Mouse (Mus musculus): ENCODE measurements at regions not wholly inside any gene's neighbourhood (a gene's known extent, or its start where the extent isn't known, plus 50 kb on each side); places are given as distances from the start of the nearest gene placed in this dataset.

DNA sequence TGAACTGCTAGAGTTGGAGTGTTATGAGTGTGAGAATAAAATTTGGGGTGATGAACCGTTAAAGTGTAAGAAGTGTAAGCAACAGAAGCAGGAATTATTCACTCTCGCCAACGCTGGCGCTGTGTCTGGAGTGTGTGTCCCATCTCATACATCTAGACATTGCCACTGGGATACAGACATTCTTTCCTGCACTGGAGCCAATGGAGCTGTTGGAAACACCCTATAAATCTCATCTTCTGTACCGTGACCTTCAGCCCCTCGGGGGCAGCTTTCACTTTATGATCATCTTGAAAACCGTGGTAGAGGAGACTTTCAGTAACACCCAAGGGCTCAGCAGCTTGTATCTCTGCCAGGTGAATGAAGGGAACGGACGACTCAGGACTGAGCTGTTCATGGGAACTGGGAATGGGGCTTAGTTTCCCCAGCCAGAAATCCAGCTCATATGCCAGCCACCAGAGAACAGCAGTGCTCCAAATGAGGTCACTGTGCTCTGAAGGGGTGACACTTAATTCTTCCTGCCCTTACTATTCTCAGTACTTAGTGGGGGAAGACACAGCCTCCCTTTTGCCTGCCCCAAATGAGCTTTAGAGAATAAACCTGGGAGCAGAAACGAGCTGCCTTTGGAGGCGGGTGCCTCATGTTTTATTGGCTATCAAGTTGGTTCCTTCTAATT is 293.6 kb downstream of the Slc4a3 start:
- Histone ChIP-seq H3K9me3 (replicated peaks) (no peaks in the 10 kb centered on the region), H3K9ac (no peak overlapping the region), H3K4me1 (replicated peaks) (no peaks in the 10 kb centered on the region), H3K36me3 (no peaks in the 10 kb centered on the region), H3K27ac (no peak overlapping the region), H3K4me2 (no peak overlapping the region), H3K4me3 (no peak overlapping the region), H3K27me3 (no peaks in the 10 kb centered on the region; the same call in 1 of the 2 replicates)
- 74% methylated on average over 11 of the region's 11 CpGs for WGBS
- no peak for ATAC-seq (replicated peaks; ENCODE audit: insufficient number of reproducible peaks, insufficient read depth, low FRiP score, low read depth)

DNA sequence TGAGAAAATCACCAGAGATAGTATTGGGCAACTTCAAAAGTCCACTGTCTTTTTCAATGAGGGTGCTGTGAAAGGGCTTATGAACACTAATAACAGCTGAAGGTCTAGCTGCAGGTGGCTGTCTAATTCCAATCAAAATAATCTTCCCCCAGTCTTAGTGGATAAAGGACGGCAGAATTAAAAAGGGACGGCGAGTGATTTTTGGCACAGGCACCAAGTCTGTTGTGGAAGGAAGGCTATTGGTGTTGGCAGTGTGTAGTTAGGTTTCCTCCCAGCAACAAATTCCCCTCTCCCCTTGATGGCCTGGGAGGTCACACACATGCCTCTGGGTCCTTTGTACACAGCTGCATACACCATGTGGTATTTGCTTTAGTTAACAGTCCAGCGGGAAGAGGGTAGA is 296.3 kb downstream of the Slc4a3 start:
- Histone ChIP-seq H3K27ac (no peak overlapping the region), H3K27me3 (no peaks in the 10 kb centered on the region; the same call in 1 of the 2 replicates), H3K4me3 (no peak overlapping the region), H3K4me1 (replicated peaks) (no peaks in the 10 kb centered on the region), H3K9ac (no peak overlapping the region), H3K4me2 (no peak overlapping the region), H3K36me3 (no peaks in the 10 kb centered on the region), H3K9me3 (replicated peaks) (no peaks in the 10 kb centered on the region)
- no peak for ATAC-seq (replicated peaks; ENCODE audit: insufficient number of reproducible peaks, insufficient read depth, low FRiP score, low read depth)
- 65% methylated on average over 4 of the region's 4 CpGs for WGBS

DNA sequence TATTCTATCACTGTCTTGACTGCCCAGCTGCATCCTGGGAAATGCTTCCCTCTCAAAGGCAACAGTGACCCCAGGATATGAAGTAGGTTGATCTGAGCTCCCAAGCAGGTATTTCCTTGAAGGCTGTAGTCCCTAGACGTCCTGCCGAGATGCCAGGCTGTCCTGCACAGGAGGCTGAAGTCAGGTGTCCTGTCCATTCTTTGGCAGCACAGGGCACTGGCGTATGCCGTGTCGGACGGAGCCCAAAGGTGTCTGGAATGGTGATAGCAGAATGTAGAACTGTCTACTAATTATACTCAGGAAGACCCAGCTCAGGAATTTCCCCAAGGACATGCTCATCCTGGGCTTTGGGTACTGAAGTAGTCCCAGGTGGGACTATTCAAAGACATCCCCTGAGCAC is 297.3 kb downstream of the Slc4a3 start:
- H3K9me3 ChIP-seq (replicated peaks): no peaks in the 10 kb centered on the region
- WGBS: 82% methylated on average over 6 of the region's 6 CpGs
- ATAC-seq (replicated peaks; ENCODE audit: insufficient number of reproducible peaks, insufficient read depth, low FRiP score, low read depth): no peak
- no peak overlapping the region for H3K4me2 ChIP-seq
- no peak overlapping the region for H3K9ac ChIP-seq
- H3K4me3 ChIP-seq: no peak overlapping the region
- no peak overlapping the region for H3K27ac ChIP-seq
- no peaks in the 10 kb centered on the region for H3K36me3 ChIP-seq
- no peaks in the 10 kb centered on the region; the same call in 1 of the 2 replicates for H3K27me3 ChIP-seq
- no peaks in the 10 kb centered on the region for H3K4me1 ChIP-seq (replicated peaks)

DNA sequence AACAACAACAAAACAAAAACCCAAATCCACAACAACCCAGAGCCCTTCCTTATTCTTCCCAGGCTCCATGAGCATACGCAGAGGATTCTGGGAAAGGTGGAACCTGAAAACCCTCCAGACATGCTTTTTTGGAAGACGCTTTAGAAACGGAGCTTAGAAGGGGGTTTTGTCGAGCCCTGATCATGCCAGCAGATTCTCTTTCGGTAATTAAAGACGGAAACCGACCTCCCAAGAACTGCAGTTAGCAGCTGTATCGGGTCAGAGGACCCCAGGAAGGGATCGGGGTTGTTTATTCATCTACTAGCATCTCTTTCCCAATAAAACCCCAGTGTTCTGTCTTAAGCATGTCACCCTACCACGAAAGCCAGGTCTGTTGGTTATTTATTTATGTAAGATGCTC is 298.1 kb downstream of the Slc4a3 start:
- ATAC-seq (replicated peaks; ENCODE audit: insufficient number of reproducible peaks, insufficient read depth, low FRiP score, low read depth): no peak

DNA sequence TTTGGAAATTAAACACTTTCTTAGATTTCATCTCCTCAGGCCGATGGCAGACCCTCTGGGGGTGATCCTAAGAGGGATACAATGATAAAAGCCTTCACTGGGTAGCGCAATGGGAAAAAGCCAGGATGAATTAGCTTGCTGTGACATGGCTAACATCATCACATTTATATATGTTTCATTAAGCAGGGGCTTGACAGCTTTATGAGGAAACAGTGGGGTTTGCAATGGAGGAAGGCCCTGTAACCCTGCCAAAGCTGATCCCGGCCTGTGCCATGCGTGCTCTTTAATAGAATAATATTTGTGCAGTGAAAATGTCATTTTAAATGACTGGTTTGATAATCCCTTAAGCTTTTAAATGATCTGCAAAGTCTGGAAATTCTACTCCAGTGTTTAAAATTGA is 298.5 kb downstream of the Slc4a3 start:
- Histone ChIP-seq H3K9ac (no peak overlapping the region), H3K9me3 (replicated peaks) (no peaks in the 10 kb centered on the region), H3K27ac (no peak overlapping the region), H3K4me3 (no peak overlapping the region), H3K27me3 (no peaks in the 10 kb centered on the region; the same call in 1 of the 2 replicates), H3K4me2 (no peak overlapping the region), H3K36me3 (no peaks in the 10 kb centered on the region), H3K4me1 (replicated peaks) (no peaks in the 10 kb centered on the region)
- WGBS: 81% methylated on average over 4 of the region's 4 CpGs
- no peak for ATAC-seq (replicated peaks; ENCODE audit: insufficient number of reproducible peaks, insufficient read depth, low FRiP score, low read depth)

More for the DNA sequence above, 298.1 kb downstream of the Slc4a3 start:
- no peak overlapping the region for H3K27ac ChIP-seq
- no peaks in the 10 kb centered on the region for H3K9me3 ChIP-seq (replicated peaks)
- H3K4me2 ChIP-seq: no peak overlapping the region
- no peaks in the 10 kb centered on the region for H3K36me3 ChIP-seq
- H3K27me3 ChIP-seq: no peaks in the 10 kb centered on the region; the same call in 1 of the 2 replicates
- no peak overlapping the region for H3K4me3 ChIP-seq
- H3K9ac ChIP-seq: no peak overlapping the region
- WGBS: 74% methylated on average over 10 of the region's 10 CpGs
- H3K4me1 ChIP-seq (replicated peaks): no peaks in the 10 kb centered on the region

DNA sequence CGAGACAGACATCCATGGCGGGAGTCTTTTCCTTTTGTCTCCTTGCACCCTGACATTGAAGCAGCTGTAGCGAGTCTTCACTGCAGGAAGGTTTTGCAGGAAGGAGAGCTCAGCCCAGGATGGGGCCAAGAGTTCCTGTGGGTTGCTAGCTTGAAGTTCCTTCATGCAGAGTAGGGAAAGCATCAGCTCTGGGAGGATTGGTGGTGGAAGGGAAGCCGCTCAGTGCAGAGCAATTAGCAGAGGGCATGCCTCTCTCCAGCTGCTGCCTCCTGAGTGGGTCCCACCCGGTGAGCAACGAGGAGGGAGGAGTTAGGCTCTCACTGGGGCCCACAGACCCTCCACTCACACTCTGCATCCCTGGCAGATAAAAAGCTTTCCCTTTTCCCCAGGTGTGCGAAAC is 298.9 kb downstream of the Slc4a3 start:
- Histone ChIP-seq H3K27me3 (no peaks in the 10 kb centered on the region; the same call in 1 of the 2 replicates), H3K27ac (no peak overlapping the region), H3K9me3 (replicated peaks) (no peaks in the 10 kb centered on the region), H3K4me2 (no peak overlapping the region), H3K4me1 (replicated peaks) (no peaks in the 10 kb centered on the region), H3K4me3 (no peak overlapping the region), H3K36me3 (no peaks in the 10 kb centered on the region), H3K9ac (no peak overlapping the region)
- WGBS: 45% methylated on average over 7 of the region's 7 CpGs
- no peak for ATAC-seq (replicated peaks; ENCODE audit: insufficient number of reproducible peaks, insufficient read depth, low FRiP score, low read depth)

DNA sequence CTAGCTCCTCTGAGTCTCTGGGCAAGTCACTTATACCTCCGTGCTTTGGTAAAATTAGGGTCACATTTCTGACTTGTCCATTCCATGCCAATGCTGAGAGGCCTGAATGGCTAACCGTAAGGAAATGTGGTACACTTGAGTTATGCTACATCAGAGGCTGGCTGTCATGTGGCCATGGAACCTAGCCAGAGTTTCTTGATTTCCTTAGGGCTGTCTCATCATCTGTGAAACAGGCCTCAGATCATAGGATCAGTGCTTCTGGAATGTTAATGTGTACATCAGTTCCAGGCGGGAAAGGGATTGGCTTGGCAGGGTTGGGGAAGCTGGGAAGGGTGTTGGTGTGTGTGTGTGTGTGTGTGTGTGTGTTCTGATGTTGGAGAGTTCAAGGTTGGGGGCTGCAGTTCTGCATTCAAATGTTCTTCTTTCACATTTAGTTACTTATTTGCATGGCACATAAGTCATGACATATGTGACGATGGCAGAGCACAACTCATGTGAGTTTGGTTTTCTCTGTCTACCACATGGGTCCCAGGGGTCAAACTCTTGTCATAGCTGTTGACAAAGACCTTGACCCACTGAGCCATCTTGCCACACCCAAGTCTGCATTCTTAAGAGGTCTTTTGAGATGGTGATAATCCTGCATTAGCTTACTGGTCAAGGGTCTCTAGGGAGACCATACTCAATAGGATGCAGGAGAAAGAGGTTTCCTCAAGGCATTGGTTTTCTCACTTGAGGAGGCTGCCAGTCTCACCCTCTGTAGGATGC is 299.9 kb downstream of the Slc4a3 start:
- Histone ChIP-seq H3K4me1 (replicated peaks) (no peaks in the 10 kb centered on the region), H3K4me3 (no peak overlapping the region), H3K9me3 (replicated peaks) (no peaks in the 10 kb centered on the region), H3K27ac (no peak overlapping the region), H3K4me2 (no peak overlapping the region), H3K9ac (no peak overlapping the region), H3K27me3 (no peaks in the 10 kb centered on the region; the same call in 1 of the 2 replicates), H3K36me3 (no peaks in the 10 kb centered on the region)
- 83% methylated on average over 4 of the region's 4 CpGs for WGBS
- ATAC-seq (replicated peaks; ENCODE audit: insufficient number of reproducible peaks, insufficient read depth, low FRiP score, low read depth): no peak

DNA sequence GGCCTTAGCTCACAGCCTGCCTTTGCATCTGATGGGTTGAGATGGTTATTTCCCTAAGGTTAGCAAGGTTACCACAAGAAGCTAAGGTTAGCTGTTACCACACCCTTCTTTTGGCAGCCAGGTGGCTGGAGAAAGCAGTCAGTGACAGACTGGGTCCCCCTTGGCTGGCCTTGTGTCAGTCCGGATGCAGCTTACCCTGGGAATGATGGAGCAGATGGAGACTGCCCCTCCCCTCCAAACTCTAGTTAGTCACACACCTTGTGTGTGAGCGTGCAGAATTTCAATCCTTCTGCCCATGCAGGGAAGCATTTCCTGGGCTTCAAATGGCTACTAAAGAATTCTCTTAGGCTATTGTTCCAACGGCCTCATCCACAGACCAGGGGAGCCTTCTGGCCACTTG is 301.6 kb downstream of the Slc4a3 start:
- Histone ChIP-seq H3K9me3 (replicated peaks) (no peaks in the 10 kb centered on the region), H3K4me3 (no peak overlapping the region), H3K27me3 (no peaks in the 10 kb centered on the region), H3K4me1 (replicated peaks) (no peaks in the 10 kb centered on the region), H3K4me2 (no peak overlapping the region), H3K27ac (no peak overlapping the region), H3K36me3 (no peaks in the 10 kb centered on the region), H3K9ac (no peak overlapping the region)
- WGBS: 71% methylated on average over 3 of the region's 3 CpGs
- ATAC-seq (replicated peaks; ENCODE audit: insufficient number of reproducible peaks, insufficient read depth, low FRiP score, low read depth): no peak

DNA sequence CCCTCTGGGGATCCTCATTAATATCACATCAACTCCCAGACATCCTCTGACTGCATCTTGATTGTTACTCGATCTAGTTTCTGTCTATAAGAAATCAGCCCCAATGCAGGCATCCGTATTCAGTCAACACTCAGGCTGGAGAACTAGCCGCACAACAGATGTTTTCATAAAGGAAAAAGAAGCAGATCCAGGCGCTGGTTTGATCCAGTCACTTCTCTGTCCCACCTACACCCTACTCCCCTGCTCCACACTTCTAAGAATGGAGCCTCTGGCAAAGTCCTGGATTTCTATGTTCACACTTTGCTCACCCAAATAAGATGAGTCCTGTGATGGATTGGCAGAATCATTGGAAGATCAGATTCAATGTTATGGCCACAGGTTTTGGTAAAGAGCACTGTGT is 302.4 kb downstream of the Slc4a3 start:
- Histone ChIP-seq H3K9me3 (replicated peaks) (no peaks in the 10 kb centered on the region), H3K27ac (no peak overlapping the region), H3K4me2 (no peak overlapping the region), H3K9ac (no peak overlapping the region), H3K4me1 (replicated peaks) (no peaks in the 10 kb centered on the region), H3K27me3 (no peaks in the 10 kb centered on the region), H3K4me3 (no peak overlapping the region), H3K36me3 (no peaks in the 10 kb centered on the region)
- WGBS: 82% methylated on average over 4 of the region's 4 CpGs
- no peak for ATAC-seq (replicated peaks; ENCODE audit: insufficient number of reproducible peaks, insufficient read depth, low FRiP score, low read depth)

DNA sequence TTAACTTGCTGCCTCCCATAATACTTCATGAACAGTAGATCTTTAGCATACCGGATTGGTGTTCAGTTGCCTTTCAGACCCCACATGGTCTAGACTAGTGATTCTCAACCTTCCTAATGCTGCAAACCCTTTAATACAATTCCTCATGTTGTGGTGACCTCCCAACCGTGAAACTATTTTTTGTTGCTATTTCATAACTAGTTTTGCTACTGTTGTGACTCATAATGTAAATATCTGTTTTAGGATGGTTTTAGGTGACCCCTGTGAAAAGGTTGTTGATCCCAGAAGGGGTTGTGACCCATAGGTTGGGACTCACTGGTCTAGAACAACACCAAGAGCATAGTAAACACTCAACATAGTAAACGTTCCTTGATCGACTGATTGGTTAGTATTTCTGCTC is 304.1 kb downstream of the Slc4a3 start:
- Histone ChIP-seq H3K4me1 (replicated peaks) (no peaks in the 10 kb centered on the region), H3K27ac (no peak overlapping the region), H3K4me2 (no peak overlapping the region), H3K36me3 (no peaks in the 10 kb centered on the region), H3K4me3 (no peak overlapping the region), H3K9me3 (replicated peaks) (no peaks in the 10 kb centered on the region), H3K9ac (no peak overlapping the region), H3K27me3 (no peaks in the 10 kb centered on the region)
- no peak for ATAC-seq (replicated peaks; ENCODE audit: insufficient number of reproducible peaks, insufficient read depth, low FRiP score, low read depth)
- 90% methylated on average over 4 of the region's 4 CpGs for WGBS

DNA sequence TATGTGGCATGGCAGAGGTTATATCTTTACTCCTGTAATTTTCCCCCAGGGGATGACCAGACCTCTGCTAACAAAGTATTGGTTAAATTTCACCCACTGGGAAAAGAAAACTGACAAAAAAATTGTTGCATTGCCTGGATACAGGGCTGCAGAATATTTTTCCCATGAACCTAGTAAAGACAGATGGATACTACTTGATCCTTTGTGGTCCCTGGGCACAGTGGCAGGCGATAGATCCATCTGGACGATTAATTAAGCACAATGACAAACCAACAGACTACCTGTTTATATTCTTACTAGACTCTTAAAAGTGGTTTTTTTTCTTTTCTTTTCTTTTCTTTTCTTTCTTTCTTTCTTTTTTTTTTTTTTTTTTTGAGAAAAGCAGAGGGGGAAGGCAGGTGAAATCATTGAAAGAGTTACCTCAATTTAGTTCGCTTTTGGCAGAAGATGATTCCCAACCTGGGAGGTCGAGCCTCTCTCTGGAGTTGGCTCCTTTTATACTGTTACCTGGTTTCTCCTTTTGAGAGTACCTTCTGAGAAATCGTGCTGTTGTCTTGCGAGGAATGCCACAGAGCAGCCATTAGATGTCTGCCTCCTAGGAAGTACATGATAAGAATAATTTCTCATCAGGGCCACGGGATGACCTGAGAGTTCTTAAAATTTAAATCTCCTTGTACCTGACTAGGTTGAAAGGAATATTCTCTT is 312.6 kb downstream of the Slc4a3 start:
- no peaks in the 10 kb centered on the region for H3K4me1 ChIP-seq (replicated peaks)
- H3K4me3 ChIP-seq: no peak overlapping the region
- H3K27ac ChIP-seq: no peak overlapping the region
- no peak overlapping the region for H3K9ac ChIP-seq
- 81% methylated on average over 7 of the region's 7 CpGs for WGBS
- no peaks in the 10 kb centered on the region for H3K36me3 ChIP-seq
- ATAC-seq (replicated peaks; ENCODE audit: insufficient number of reproducible peaks, insufficient read depth, low FRiP score, low read depth): no peak
- no peaks in the 10 kb centered on the region for H3K27me3 ChIP-seq
- H3K4me2 ChIP-seq: no peak overlapping the region
- no peaks in the 10 kb centered on the region for H3K9me3 ChIP-seq (replicated peaks)
